17 mouse cellular contexts compared by ENCODE assay signal in genomic region chr1:172828975-172829374, GRCm38 (mm10).
"Had no signal": no experiment of that assay in that cellular context is flagged by ENCODE, and none has a peak within 500 bp of the region (broad histone marks: within the 10 kb centered on the region; RNA-seq: fewer than 3 reads in every experiment).

No protein-coding gene starts in this region.

- H3K9ac ChIP-seq: liver, embryonic 13.5 days; liver, embryonic 15.5 days; liver, postnatal 0 days; lung, embryonic 15.5 days; midbrain, embryonic 12.5 days; midbrain, embryonic 15.5 days; neural tube, embryonic 12.5 days; stomach, embryonic 15.5 days had no signal

- DNase-seq: liver; liver, embryonic 13.5 days; liver, postnatal 0 days; right cerebral cortex, postnatal 14 days; thymus, adult 2 months; thymus, postnatal 25 days; thymus, postnatal 4 days had no signal

- H3K36me3 ChIP-seq: liver, embryonic 13.5 days; liver, embryonic 15.5 days; lung, embryonic 15.5 days; midbrain, embryonic 12.5 days; midbrain, embryonic 15.5 days; neural tube, embryonic 12.5 days; stomach, embryonic 15.5 days had no signal

- H3K9me3 ChIP-seq: liver, embryonic 13.5 days; liver, embryonic 15.5 days; lung, embryonic 15.5 days; megakaryocyte, embryonic 14.5 days; midbrain, embryonic 12.5 days; midbrain, embryonic 15.5 days; neural tube, embryonic 12.5 days; stomach, embryonic 15.5 days had no signal

- H3K27me3 ChIP-seq: liver, embryonic 13.5 days; liver, embryonic 15.5 days; lung, embryonic 15.5 days; megakaryocyte, embryonic 14.5 days; midbrain, embryonic 12.5 days; midbrain, embryonic 15.5 days; neural tube, embryonic 12.5 days; stomach, embryonic 15.5 days had no signal

- H3K4me1 ChIP-seq: liver, embryonic 13.5 days; liver, embryonic 15.5 days; lung, embryonic 15.5 days; megakaryocyte, embryonic 14.5 days; midbrain, embryonic 12.5 days; midbrain, embryonic 15.5 days; neural tube, embryonic 12.5 days; stomach, embryonic 15.5 days had no signal

- H3K27ac ChIP-seq: liver, embryonic 13.5 days; liver, embryonic 15.5 days; lung, embryonic 15.5 days; macrophage; midbrain, embryonic 12.5 days; midbrain, embryonic 15.5 days; neural tube, embryonic 12.5 days; stomach, embryonic 15.5 days; stomach, postnatal 0 days had no signal

- H3K4me3 ChIP-seq: liver, embryonic 13.5 days; liver, embryonic 15.5 days; lung, embryonic 15.5 days; megakaryocyte, embryonic 14.5 days; midbrain, embryonic 12.5 days; midbrain, embryonic 15.5 days; neural tube, embryonic 12.5 days; stomach, embryonic 15.5 days had no signal

- ATAC-seq: liver, postnatal 0 days; midbrain, embryonic 15.5 days had no signal

- H3K4me2 ChIP-seq: liver, embryonic 11.5 days; liver, embryonic 13.5 days; liver, embryonic 15.5 days; lung, embryonic 15.5 days; midbrain, embryonic 12.5 days; midbrain, embryonic 15.5 days; neural tube, embryonic 12.5 days; stomach, embryonic 15.5 days had no signal
